Mouse (Mus musculus) naive thymus-derived CD4-positive, alpha-beta T cell, adult 5 months (primary cell): ENCODE measurements around the gene Lmod1. TPM values are rescaled to one million over a fixed set of nuclear protein-coding genes. Genes with fewer than 3 reads are reported as not detected.

Experiments used
- polyA plus RNA-seq: library from polyadenylated mRNA; unstranded; fragments of 100-300 nt; shearing (Covaris generic); gene quantifications from one replicate; pipeline ENCODE4 v1.2.1, GENCODE M21; 2017

Lmod1 gene
- not detected for polyA plus RNA-seq

DNA sequence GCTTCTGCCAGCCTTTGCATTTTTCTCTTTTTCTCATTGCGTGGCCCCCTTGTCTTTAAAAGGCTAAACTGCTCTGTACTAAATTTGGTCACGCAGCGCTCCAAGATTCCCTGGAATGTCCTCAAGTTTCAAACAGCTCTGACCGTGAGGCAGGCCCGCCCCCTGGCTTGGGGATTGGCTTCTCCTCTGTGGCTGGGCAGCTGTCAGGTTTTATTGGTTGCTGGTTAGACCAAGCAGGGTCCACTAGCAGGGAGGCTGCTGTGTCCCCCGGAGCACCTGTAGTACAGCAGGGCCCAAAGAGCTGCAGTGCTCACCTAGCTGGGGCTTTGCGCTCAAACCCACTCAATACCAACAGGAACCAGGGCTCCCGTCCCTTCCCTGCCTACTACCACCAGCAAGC is at the start of gene Lmod1:
Gene Lmod1 (plus strand): TSS at position 237 of the 400 bp plus-strand sequence.

DNA sequence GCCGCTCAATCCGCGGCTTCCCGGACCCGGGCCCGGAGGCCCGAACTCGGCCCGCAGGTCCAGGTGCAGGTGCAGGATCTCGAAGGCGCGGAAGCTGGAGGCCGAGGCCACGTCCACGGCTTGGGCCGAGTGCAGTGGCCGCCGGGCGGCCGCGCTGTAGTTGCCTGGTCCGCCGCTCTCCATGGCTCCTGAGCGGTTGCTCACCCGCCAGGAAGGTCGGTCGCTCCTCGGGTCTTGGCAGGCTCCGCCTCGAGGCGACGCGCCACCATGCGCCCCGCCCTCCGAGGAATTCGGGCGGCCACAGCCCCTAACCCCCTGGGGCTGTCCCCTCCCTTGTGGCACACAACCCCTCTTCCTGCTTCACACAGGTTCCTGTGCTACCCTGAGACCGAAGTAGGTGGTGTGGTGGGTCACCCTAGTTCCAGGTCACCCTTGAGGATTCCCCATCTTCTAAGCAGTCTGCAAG is 40.7 kb upstream of the Lmod1 start, which contains the start of gene Rnpep:
Gene Rnpep (minus strand): TSS at position 259 of the 466 bp plus-strand sequence.

GRCm38 (mm10) chr1:135313284-135314031 is 11.1 kb upstream of the Lmod1 start, which contains the start of gene Timm17a:
Gene Timm17a (minus strand): TSS chr1:135313778.

DNA sequence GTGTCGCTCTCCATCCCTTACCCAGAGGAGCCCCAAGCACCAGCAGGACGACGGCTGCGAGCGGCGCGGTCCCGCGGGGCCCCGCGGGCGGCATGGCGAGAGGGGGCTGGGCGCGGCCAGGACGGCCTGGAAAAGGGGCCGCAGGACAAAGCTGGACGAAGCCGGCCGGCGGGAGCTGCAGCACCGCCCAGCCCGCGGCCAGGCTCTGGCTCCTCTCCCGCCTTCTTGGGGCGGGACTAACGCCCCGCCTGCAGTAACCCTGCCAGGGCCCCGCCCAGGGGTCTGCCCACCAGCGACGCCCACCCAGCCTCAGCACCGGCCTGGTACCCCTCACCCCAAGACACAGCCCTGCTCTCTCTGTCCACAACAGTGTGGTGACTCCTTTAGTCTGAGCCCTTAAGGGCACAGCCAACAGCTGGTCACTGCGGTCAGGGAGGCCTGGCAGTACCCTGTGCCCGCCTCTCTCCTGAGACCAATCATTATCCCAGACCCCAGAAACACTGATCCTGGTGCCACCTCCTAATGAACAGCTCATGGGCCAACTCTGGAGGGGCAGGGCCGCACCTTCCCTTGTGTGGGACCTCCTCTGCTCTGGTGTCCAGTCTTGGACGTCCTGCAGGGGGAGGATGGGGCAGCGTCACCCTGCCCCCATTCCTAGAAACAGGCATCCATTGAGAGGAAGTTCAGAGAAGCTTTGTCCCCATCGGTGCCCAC is 50.4 kb downstream of the Lmod1 start, which contains the start of gene Shisa4:
Gene Shisa4 (minus strand): TSS at position 370 of the 714 bp plus-strand sequence.

Other genes with a start within 250 kb of the Lmod1 start
- 0.14 TPM for gene Lgr6, start 219.5 kb upstream of the Lmod1 start, polyA plus RNA-seq
- gene Ptpn7, start 192.1 kb upstream of the Lmod1 start, polyA plus RNA-seq: 56.2 TPM
- 51.7 TPM for gene Arl8a, start 178.0 kb upstream of the Lmod1 start, polyA plus RNA-seq
- not detected for gene Gpr37l1, start 157.1 kb upstream of the Lmod1 start, polyA plus RNA-seq
- gene Elf3, start 66.2 kb upstream of the Lmod1 start, polyA plus RNA-seq: not detected
- gene Rnpep, start 40.7 kb upstream of the Lmod1 start, polyA plus RNA-seq: 10.3 TPM
- 123 TPM for gene Timm17a, start 11.0 kb upstream of the Lmod1 start, polyA plus RNA-seq
- not detected for gene Shisa4, start 50.4 kb downstream of the Lmod1 start, polyA plus RNA-seq
- 57.9 TPM for gene Ipo9, start 105.7 kb downstream of the Lmod1 start, polyA plus RNA-seq